Mouse (Mus musculus): ENCODE measurements around the gene Rad18.

GRCm38 (mm10) chr6:112694492-112694891, 2.0 kb downstream of the Rad18 start:
- TF ChIP-seq TAL1 (IDR thresholded peaks at IDR 0.05; ENCODE audit: low read length) = no peak
- TF ChIP-seq GATA1 (IDR thresholded peaks at IDR 0.05; ENCODE audit: low read length) = no peak

Data from erythroblast, embryonic 14.5 days (primary cell).